Mouse (Mus musculus): ENCODE measurements around the gene Mapk7.

DNA sequence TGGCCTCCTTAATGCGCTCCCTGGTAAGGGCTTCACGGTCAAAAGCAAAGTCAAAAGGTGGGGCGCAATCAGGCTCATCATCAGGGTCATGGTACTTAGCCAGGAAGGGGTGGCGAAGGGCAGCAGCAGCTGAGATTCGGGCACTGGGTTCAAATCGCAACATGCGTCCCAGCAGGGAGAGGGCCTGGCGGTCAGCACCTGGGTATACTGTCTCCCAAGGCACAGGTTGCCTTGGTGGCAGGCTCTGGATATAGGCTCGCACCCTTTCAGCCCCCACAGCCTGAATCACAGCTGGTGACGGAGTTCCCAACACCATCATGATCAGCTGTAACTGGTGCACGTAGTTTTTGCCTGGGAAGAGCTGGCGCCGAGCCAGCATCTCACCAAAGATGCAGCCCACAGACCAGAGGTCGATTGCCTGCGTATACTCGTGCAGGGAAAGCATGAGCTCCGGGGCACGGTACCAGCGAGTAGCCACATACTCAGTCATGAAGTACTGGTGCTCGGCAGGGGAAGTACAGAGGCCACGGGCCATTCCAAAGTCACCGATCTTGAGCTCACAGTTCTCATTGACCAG lies 3.2 kb downstream of the Mapk7 start:
- TF ChIP-seq CTCF (IDR thresholded peaks at IDR 0.05) (no peak), EP300 (IDR thresholded peaks at IDR 0.05) (no peak)
